Mouse (Mus musculus): ENCODE results near the gene Zcchc24. TPM values are rescaled to one million over a fixed set of nuclear protein-coding genes. Genes with fewer than 3 reads are reported as not detected.

Zcchc24 gene
- polyA plus RNA-seq, 1 experiment: 86.2 TPM

DNA sequence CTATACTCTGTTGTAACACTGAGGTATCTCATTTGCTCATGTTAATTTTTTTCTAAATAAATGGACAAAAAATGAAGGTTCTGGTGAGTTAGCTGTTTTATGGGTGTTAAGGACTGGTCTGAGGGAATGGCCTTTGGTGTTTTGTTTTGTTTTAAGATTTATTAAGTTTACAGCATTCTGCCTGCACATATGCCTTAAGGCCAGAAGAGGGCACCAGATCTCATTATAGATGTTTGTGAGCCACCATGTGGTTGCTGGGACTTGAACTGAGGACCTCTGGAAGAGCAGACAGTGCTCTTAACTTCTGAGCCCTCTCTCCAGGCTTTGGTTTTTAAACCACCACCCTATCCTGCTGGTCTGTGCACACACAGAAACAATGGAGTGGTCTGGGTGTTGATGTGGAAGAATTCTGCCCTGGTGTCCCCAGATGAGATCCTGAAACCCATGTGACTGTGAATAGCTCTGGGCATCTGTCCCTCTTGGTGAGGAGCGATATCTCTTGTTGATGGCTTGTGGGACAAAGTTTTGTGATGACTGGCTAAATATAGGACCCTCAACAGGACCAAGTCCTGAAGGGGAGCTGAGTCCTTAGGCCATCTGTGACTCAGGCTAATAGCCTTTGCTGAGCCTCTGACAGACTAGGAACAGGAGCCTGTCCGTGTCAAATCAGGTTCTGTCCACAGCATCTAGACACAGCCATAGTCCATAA is 102.0 kb downstream of the Zcchc24 start:
- Histone ChIP-seq H3K4me3 (no peak overlapping the region), H3ac (ENCODE audit: control insufficient read depth, insufficient read length) (no peak overlapping the region), H3K36me3 (ENCODE audit: control insufficient read depth, insufficient read depth) (peaks cover 31% of the 10 kb centered on the region), H3K4me2 (ENCODE audit: low read depth) (no peak overlapping the region), H3K27me3 (ENCODE audit: control insufficient read depth, insufficient read depth, insufficient read length) (no peaks in the 10 kb centered on the region), H3K79me2 (ENCODE audit: control insufficient read depth, insufficient read depth) (no peaks in the 10 kb centered on the region)
- no peak for TF ChIP-seq MYOD1 (IDR thresholded peaks at IDR 0.05; ENCODE audit: control insufficient read depth in 1 of 3, insufficient read length in 2 of 3, low read depth in 2 of 3)
- TF ChIP-seq E2F4 (IDR thresholded peaks at IDR 0.05; ENCODE audit: insufficient read depth): no peak
- TF ChIP-seq POLR2AphosphoS2 (IDR thresholded peaks at IDR 0.05; ENCODE audit: insufficient read length, low read depth): peak; percentile 51
- TF ChIP-seq POLR2A (IDR thresholded peaks at IDR 0.05; ENCODE audit: insufficient read length, low read depth): no peak
- no peak for TF ChIP-seq SRF (IDR thresholded peaks at IDR 0.05; ENCODE audit: control insufficient read depth, insufficient read length, low read depth)
- no peak for TF ChIP-seq REST (IDR thresholded peaks at IDR 0.05; ENCODE audit: insufficient read depth, insufficient read length)
- no peak for TF ChIP-seq TCF3 (IDR thresholded peaks at IDR 0.05; ENCODE audit: insufficient read length, low read depth)

DNA sequence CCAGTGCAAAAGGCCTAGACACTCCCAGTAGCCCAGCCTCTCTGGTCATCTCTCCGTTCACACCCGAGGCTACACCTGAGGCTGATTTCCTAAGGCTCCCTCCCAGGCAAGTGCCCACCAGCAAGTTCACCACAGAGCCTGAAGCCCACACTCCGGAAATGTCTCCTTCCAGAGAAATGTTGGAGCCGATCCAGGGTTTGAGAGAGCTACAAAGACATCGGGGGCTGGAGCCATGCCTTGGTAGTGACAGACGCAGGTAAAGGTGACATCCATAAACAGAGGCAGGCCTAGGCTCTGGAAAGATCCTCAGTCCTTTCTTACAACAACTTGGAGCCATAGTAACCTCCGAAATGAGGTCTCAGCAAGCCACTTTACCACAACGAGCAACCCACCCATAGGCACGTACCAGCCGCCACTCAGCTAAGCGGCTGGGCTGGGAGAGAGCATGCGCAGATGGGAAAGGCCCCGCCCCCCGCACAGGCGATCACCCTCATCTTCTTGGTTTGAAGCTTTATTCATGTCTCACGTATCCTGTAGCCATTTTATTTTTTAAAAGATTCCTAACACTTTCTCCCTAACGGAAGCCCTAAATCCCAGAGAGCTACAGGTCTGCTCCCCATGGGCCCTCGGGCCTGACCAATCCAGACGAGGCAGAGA is 103.4 kb downstream of the Zcchc24 start:
- no peak overlapping the region for H3K4me2 ChIP-seq (ENCODE audit: low read depth)
- H3K79me2 ChIP-seq (ENCODE audit: control insufficient read depth, insufficient read depth): no peaks in the 10 kb centered on the region
- TF ChIP-seq E2F4 (IDR thresholded peaks at IDR 0.05; ENCODE audit: insufficient read depth) (no peak), TCF3 (IDR thresholded peaks at IDR 0.05; ENCODE audit: insufficient read length, low read depth) (no peak), REST (IDR thresholded peaks at IDR 0.05; ENCODE audit: insufficient read depth, insufficient read length) (no peak), TCF12 (IDR thresholded peaks at IDR 0.05; ENCODE audit: insufficient read depth, poor library complexity, severe bottlenecking) (no peak), MAX (IDR thresholded peaks at IDR 0.05; ENCODE audit: low read depth) (no peak), POLR2A (IDR thresholded peaks at IDR 0.05; ENCODE audit: insufficient read length, low read depth) (no peak), SRF (IDR thresholded peaks at IDR 0.05; ENCODE audit: control insufficient read depth, insufficient read length, low read depth) (no peak), POLR2AphosphoS2 (IDR thresholded peaks at IDR 0.05; ENCODE audit: insufficient read length, low read depth) (no peak), MYOD1 (IDR thresholded peaks at IDR 0.05; ENCODE audit: control insufficient read depth in 1 of 3, insufficient read length in 2 of 3, low read depth in 2 of 3) (no peak), CEBPB (IDR thresholded peaks at IDR 0.05; ENCODE audit: insufficient read depth, poor library complexity, severe bottlenecking) (no peak), MYOG (IDR thresholded peaks at IDR 0.05; ENCODE audit: control insufficient read depth in 1 of 3, insufficient read depth in 1 of 3, insufficient read length in 2 of 3, low read depth in 2 of 3) (no peak), USF1 (IDR thresholded peaks at IDR 0.05; ENCODE audit: low read depth) (no peak)
- H3K27me3 ChIP-seq (ENCODE audit: control insufficient read depth, insufficient read depth, insufficient read length): no peaks in the 10 kb centered on the region
- H3K36me3 ChIP-seq (ENCODE audit: control insufficient read depth, insufficient read depth): peaks cover 41% of the 10 kb centered on the region
- no peak overlapping the region for H3K4me3 ChIP-seq
- H3ac ChIP-seq (ENCODE audit: control insufficient read depth, insufficient read length): no peak overlapping the region

DNA sequence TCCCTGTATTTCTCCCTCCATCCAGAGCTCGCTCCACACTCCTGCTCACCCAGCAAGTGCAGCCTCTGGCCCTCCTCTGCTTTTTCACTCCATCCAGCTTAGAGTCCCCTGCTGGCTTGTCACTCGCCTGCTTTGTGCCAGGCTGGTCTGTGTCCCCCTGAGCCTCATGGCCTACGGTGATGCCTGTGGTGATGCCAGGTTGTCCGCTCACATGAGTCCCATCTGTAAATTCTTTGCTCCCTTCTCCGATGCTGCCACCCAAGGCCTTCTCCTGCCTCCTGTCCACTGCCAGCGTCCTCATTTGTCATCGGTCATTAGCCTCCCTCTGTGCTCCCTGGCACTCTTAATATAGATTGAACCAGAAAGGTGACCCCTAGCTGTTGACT is 104.5 kb downstream of the Zcchc24 start:
- H3K79me2 ChIP-seq (ENCODE audit: control insufficient read depth, insufficient read depth): no peaks in the 10 kb centered on the region
- H3K27me3 ChIP-seq (ENCODE audit: control insufficient read depth, insufficient read depth, insufficient read length): no peaks in the 10 kb centered on the region
- no peak overlapping the region for H3K4me3 ChIP-seq
- H3K4me2 ChIP-seq (ENCODE audit: low read depth): no peak overlapping the region
- H3K36me3 ChIP-seq (ENCODE audit: control insufficient read depth, insufficient read depth): peaks cover 45% of the 10 kb centered on the region
- no peak overlapping the region for H3ac ChIP-seq (ENCODE audit: control insufficient read depth, insufficient read length)
- no peak for TF ChIP-seq TCF12 (IDR thresholded peaks at IDR 0.05; ENCODE audit: insufficient read depth, poor library complexity, severe bottlenecking)
- TF ChIP-seq E2F4 (IDR thresholded peaks at IDR 0.05; ENCODE audit: insufficient read depth): no peak
- no peak for TF ChIP-seq REST (IDR thresholded peaks at IDR 0.05; ENCODE audit: insufficient read depth, insufficient read length)
- no peak for TF ChIP-seq USF1 (IDR thresholded peaks at IDR 0.05; ENCODE audit: low read depth)
- TF ChIP-seq MYOD1 (IDR thresholded peaks at IDR 0.05; ENCODE audit: control insufficient read depth in 1 of 3, insufficient read length in 2 of 3, low read depth in 2 of 3): no peak
- TF ChIP-seq SRF (IDR thresholded peaks at IDR 0.05; ENCODE audit: control insufficient read depth, insufficient read length, low read depth): no peak
- TF ChIP-seq TCF3 (IDR thresholded peaks at IDR 0.05; ENCODE audit: insufficient read length, low read depth): no peak
- TF ChIP-seq CEBPB (IDR thresholded peaks at IDR 0.05; ENCODE audit: insufficient read depth, poor library complexity, severe bottlenecking): no peak
- TF ChIP-seq POLR2A (IDR thresholded peaks at IDR 0.05; ENCODE audit: insufficient read length, low read depth): no peak
- no peak for TF ChIP-seq POLR2AphosphoS2 (IDR thresholded peaks at IDR 0.05; ENCODE audit: insufficient read length, low read depth)
- TF ChIP-seq MYOG (IDR thresholded peaks at IDR 0.05; ENCODE audit: control insufficient read depth in 1 of 3, insufficient read depth in 1 of 3, insufficient read length in 2 of 3, low read depth in 2 of 3): no peak
- no peak for TF ChIP-seq MAX (IDR thresholded peaks at IDR 0.05; ENCODE audit: low read depth)

DNA sequence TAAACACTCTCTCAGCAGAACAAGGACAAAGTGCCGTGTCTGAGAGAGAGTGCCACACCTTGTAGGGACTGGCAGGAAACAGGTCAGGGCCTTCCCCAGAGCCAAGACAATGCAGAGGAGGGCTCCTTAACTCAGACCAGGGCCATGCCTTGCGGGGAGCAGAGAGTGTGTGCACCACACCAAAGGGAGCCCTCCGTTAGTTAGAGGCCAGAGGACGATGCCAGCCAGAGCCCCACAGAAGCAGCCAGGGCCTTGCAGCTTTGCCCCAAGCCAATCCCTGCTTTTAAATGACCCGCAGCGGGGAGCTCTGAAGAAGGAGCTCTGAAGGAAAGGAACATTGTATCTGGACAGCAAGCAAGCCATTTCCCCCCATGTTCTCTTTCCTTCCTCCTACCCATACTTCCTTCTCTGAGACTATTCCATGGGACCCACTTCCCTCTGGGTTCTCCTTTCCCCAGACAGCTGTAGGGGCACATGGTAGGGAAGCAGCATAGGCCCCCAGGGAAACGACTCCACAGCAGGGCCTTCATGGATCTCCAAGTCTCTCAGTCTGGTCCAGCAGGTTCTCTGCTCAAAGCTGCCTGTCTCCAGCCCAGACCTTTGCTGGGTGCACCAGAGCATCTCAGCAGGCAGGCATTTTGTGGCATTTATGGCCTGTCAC is 105.1 kb downstream of the Zcchc24 start:
- H3ac ChIP-seq (ENCODE audit: control insufficient read depth, insufficient read length): no peak overlapping the region
- peak; percentile 17 for TF ChIP-seq POLR2AphosphoS2 (IDR thresholded peaks at IDR 0.05; ENCODE audit: insufficient read length, low read depth)
- TF ChIP-seq REST (IDR thresholded peaks at IDR 0.05; ENCODE audit: insufficient read depth, insufficient read length): no peak
- H3K36me3 ChIP-seq (ENCODE audit: control insufficient read depth, insufficient read depth): peaks cover 46% of the 10 kb centered on the region
- H3K4me2 ChIP-seq (ENCODE audit: low read depth): no peak overlapping the region
- H3K79me2 ChIP-seq (ENCODE audit: control insufficient read depth, insufficient read depth): no peaks in the 10 kb centered on the region
- H3K27me3 ChIP-seq (ENCODE audit: control insufficient read depth, insufficient read depth, insufficient read length): no peaks in the 10 kb centered on the region
- H3K4me3 ChIP-seq: no peak overlapping the region

Other genes with a start within 250 kb of the Zcchc24 start
- 14.1 TPM for gene Ppif, start 74.9 kb downstream of the Zcchc24 start, polyA plus RNA-seq (2012; fragmentation: generic; extraction: Trizol)
- gene Anxa11, start 73.1 kb upstream of the Zcchc24 start, polyA plus RNA-seq (2012; fragmentation: generic; extraction: Trizol): 140 TPM
- 0.10 TPM for gene Plac9a, start 134.1 kb upstream of the Zcchc24 start, polyA plus RNA-seq (2012; fragmentation: generic; extraction: Trizol)
- 1.4 TPM for gene Tmem254a, start 158.6 kb upstream of the Zcchc24 start, polyA plus RNA-seq (2012; fragmentation: generic; extraction: Trizol)
- not detected for gene Cphx1, start 169.3 kb upstream of the Zcchc24 start, polyA plus RNA-seq (2012; fragmentation: generic; extraction: Trizol)
- gene Duxbl1, start 209.5 kb upstream of the Zcchc24 start, polyA plus RNA-seq (2012; fragmentation: generic; extraction: Trizol): not detected